Mouse (Mus musculus) liver, postnatal 0 days (tissue): ENCODE data around the gene Sox6. TPM values are rescaled to one million over a fixed set of nuclear protein-coding genes. Genes with fewer than 3 reads are reported as not detected.

Source experiments
- ATAC-seq: fragments of 200-750 bp; cut with Nextera tagmentation; 2 replicates; pipeline ENCODE4 v1.8.0; 2017; ENCODE audit warnings: mild to moderate bottlenecking, moderate library complexity
- DNase-seq: peaks from one replicate; pipeline ENCODE4 v3.0.0-alpha.2; 2016
- H3K27ac ChIP-seq: fragments of 300-500 bp; sonication (generic); 2 replicates; pipeline ENCODE4 v1.5.1; 2014; ENCODE audit warnings: antibody characterized with exemption, moderate library complexity, mild to moderate bottlenecking, low read depth
- H3K27me3 ChIP-seq: fragments of 300-500 bp; sonication (generic); 2 replicates; pipeline ENCODE4 v1.6.1; 2014; ENCODE audit warnings: low read length, control low read depth, mixed read lengths; ENCODE audit not compliant: insufficient read depth
- H3K36me3 ChIP-seq: fragments of 300-500 bp; sonication (generic); replicated peaks from 2 replicates; pipeline ENCODE4 v1.6.1; 2014; ENCODE audit warnings: mild to moderate bottlenecking, control low read depth, low read length, moderate library complexity, mixed read lengths; ENCODE audit not compliant: insufficient read depth
- H3K4me1 ChIP-seq: fragments of 300-500 bp; sonication (generic); 2 replicates; pipeline ENCODE4 v1.6.1; 2014; ENCODE audit warnings: antibody characterized with exemption, mild to moderate bottlenecking, control low read depth; ENCODE audit not compliant: insufficient read depth
- H3K4me2 ChIP-seq: fragments of 300-500 bp; sonication (generic); 2 replicates; pipeline ENCODE4 v1.6.1; 2014; ENCODE audit warnings: low read depth, mild to moderate bottlenecking, low read length, moderate library complexity, mixed read lengths
- H3K4me3 ChIP-seq: fragments of 300-500 bp; sonication (generic); 2 replicates; pipeline ENCODE4 v1.5.1; 2014; ENCODE audit warnings: low read depth, low read length
- H3K9ac ChIP-seq: fragments of 300-500 bp; sonication (generic); replicated peaks from 2 replicates; pipeline ENCODE4 v1.6.1; 2014; ENCODE audit warnings: mild to moderate bottlenecking, moderate library complexity
- H3K9me3 ChIP-seq: fragments of 300-500 bp; sonication (generic); 2 replicates; pipeline ENCODE4 v1.6.1; 2016; ENCODE audit warnings: mild to moderate bottlenecking, control low read depth, low read length, mixed read lengths
- CTCF ChIP-seq: sonication (generic); IDR thresholded peaks from 2 replicates; pipeline ENCODE4 v1.5.1; 2016; ENCODE audit warnings: antibody characterized with exemption, low read depth
- EP300 ChIP-seq: IDR thresholded peaks from 2 replicates; pipeline ENCODE4 v1.6.1; 2016; ENCODE audit warnings: antibody characterized with exemption, low read depth, mild to moderate bottlenecking
- WGBS: fragments of 180-500 bp; shearing (Covaris S2); extraction: QIAGEN DNeasy Blood & Tissue Kit; methylation state at CpG from one replicate; pipeline ENCODE4 v1.1.7; 2014; ENCODE audit not compliant: insufficient replicate concordance; 5-methylcytosine and 5-hydroxymethylcytosine counted together
- polyA plus RNA-seq: library from polyadenylated mRNA; unstranded; fragments of >200 nt; fragmentation: Nextera tagmentation; extraction: Ambion mirVana; gene quantifications from 2 replicates; pipeline ENCODE4 v1.2.1, GENCODE M21; 2015

The Sox6 gene
- polyA plus RNA-seq, 1 experiment from 2014 or later: 44.4 TPM

- no peaks in the 10 kb centered on the region for H3K4me1 ChIP-seq
- no peak for TF ChIP-seq CTCF
- TF ChIP-seq EP300: no peak
- H3K9ac ChIP-seq: no peak overlapping the region
- DNase-seq (no peak), ATAC-seq (no peak)
- H3K4me3 ChIP-seq: no peak overlapping the region
- no peak overlapping the region for H3K4me2 ChIP-seq
- WGBS: 78% methylated on average over 5 of the region's 5 CpGs
- H3K36me3 ChIP-seq: peaks cover 2% of the 10 kb centered on the region; the same call in 1 of the 2 replicates
- H3K27me3 ChIP-seq: no peaks in the 10 kb centered on the region
- H3K9me3 ChIP-seq: no peaks in the 10 kb centered on the region
- H3K27ac ChIP-seq: no peak overlapping the region
Measured at GRCm38 (mm10) chr7:115511091-115511490, 527.5 kb downstream of the Sox6 start.

GRCm38 (mm10) chr7:115510045-115510444, 528.6 kb downstream of the Sox6 start:
- no peak overlapping the region for H3K4me3 ChIP-seq
- ATAC-seq (no peak), DNase-seq (no peak)
- no peak overlapping the region for H3K4me2 ChIP-seq
- H3K4me1 ChIP-seq: no peaks in the 10 kb centered on the region
- no peak overlapping the region for H3K9ac ChIP-seq
- TF ChIP-seq CTCF (no peak), EP300 (no peak)
- H3K27ac ChIP-seq: no peak overlapping the region
- no peaks in the 10 kb centered on the region for H3K9me3 ChIP-seq
- H3K27me3 ChIP-seq: no peaks in the 10 kb centered on the region
- peaks cover 2% of the 10 kb centered on the region; the same call in 1 of the 2 replicates for H3K36me3 ChIP-seq
- WGBS: 90% methylated on average over 5 of the region's 5 CpGs

- H3K9ac ChIP-seq: no peak overlapping the region
- TF ChIP-seq CTCF: no peak
- no peak for TF ChIP-seq EP300
- H3K36me3 ChIP-seq: peaks cover 2% of the 10 kb centered on the region; the same call in 1 of the 2 replicates
- H3K9me3 ChIP-seq: no peaks in the 10 kb centered on the region
- 88% methylated on average over 6 of the region's 6 CpGs for WGBS
- DNase-seq: no peak
- no peak for ATAC-seq
- H3K4me3 ChIP-seq: no peak overlapping the region
- H3K4me1 ChIP-seq: no peaks in the 10 kb centered on the region
- no peak overlapping the region for H3K27ac ChIP-seq
- H3K27me3 ChIP-seq: no peaks in the 10 kb centered on the region
- H3K4me2 ChIP-seq: no peak overlapping the region
Measured at GRCm38 (mm10) chr7:115506385-115506784, 532.2 kb downstream of the Sox6 start.

GRCm38 (mm10) chr7:115501497-115501896, 537.1 kb downstream of the Sox6 start:
- no peak overlapping the region for H3K27ac ChIP-seq
- DNase-seq: no peak

GRCm38 (mm10) chr7:115500825-115501224, 537.8 kb downstream of the Sox6 start:
- ATAC-seq: no peak
- H3K27ac ChIP-seq: no peak overlapping the region
- DNase-seq: no peak
- H3K36me3 ChIP-seq: no peaks in the 10 kb centered on the region
- no peaks in the 10 kb centered on the region for H3K9me3 ChIP-seq
- no peaks in the 10 kb centered on the region for H3K27me3 ChIP-seq
- H3K4me3 ChIP-seq: no peak overlapping the region
- no peak for TF ChIP-seq EP300
- no peak for TF ChIP-seq CTCF
- H3K9ac ChIP-seq: no peak overlapping the region
- H3K4me1 ChIP-seq: no peaks in the 10 kb centered on the region
- no peak overlapping the region for H3K4me2 ChIP-seq

More at GRCm38 (mm10) chr7:115501497-115501896, 537.1 kb downstream of the Sox6 start:
- Histone ChIP-seq H3K4me2 (no peak overlapping the region), H3K36me3 (no peaks in the 10 kb centered on the region), H3K9me3 (no peaks in the 10 kb centered on the region), H3K4me3 (no peak overlapping the region), H3K9ac (no peak overlapping the region), H3K27me3 (no peaks in the 10 kb centered on the region), H3K4me1 (no peaks in the 10 kb centered on the region)
- ATAC-seq: no peak
- WGBS: 55% methylated on average over 3 of the region's 3 CpGs
- TF ChIP-seq EP300 (no peak), CTCF (no peak)

- 59% methylated on average over 7 of the region's 7 CpGs for WGBS
- no peaks in the 10 kb centered on the region for H3K36me3 ChIP-seq
- no peaks in the 10 kb centered on the region for H3K4me1 ChIP-seq
- H3K27ac ChIP-seq: no peak overlapping the region
- no peaks in the 10 kb centered on the region for H3K27me3 ChIP-seq
- ATAC-seq (peak; percentile 35; the same call in 1 of the 2 replicates), DNase-seq (peak; percentile 22)
- no peak overlapping the region for H3K9ac ChIP-seq
- no peak for TF ChIP-seq EP300
- H3K4me2 ChIP-seq: no peak overlapping the region
- H3K9me3 ChIP-seq: no peaks in the 10 kb centered on the region
- H3K4me3 ChIP-seq: no peak overlapping the region
Measured at GRCm38 (mm10) chr7:115500170-115500569, 538.4 kb downstream of the Sox6 start.

- Histone ChIP-seq H3K4me1 (0 out of 2 replicates have a peak, but pooled peaks cover 3% of the 10 kb centered on the region), H3K4me2 (no peak overlapping the region), H3K27me3 (no peaks in the 10 kb centered on the region), H3K9me3 (no peaks in the 10 kb centered on the region), H3K9ac (no peak overlapping the region), H3K36me3 (peaks cover 11% of the 10 kb centered on the region; the same call in 1 of the 2 replicates), H3K4me3 (no peak overlapping the region), H3K27ac (no peak overlapping the region)
- DNase-seq (no peak), ATAC-seq (no peak)
- WGBS: 90% methylated on average over 5 of the region's 5 CpGs
- no peak for TF ChIP-seq EP300
- TF ChIP-seq CTCF: no peak
Measured at GRCm38 (mm10) chr7:115491721-115492120, 546.9 kb downstream of the Sox6 start.
